Mouse (Mus musculus) heart, postnatal 10 days (tissue): ENCODE data around the gene Zfp36. TPM values are rescaled to one million over a fixed set of nuclear protein-coding genes. Genes with fewer than 3 reads are reported as not detected.
A peak's percentile ranks its signal among the peaks of the same experiment; 100 is the strongest.

Source experiments
- DNase-seq, 2 experiments: peaks; one replicate each; pipeline ENCODE4 v3.0.0; 2021
- intact Hi-C: fragments of 180-260 bp; cut with DNase I; formaldehyde crosslinking; loops from one replicate; pipeline ENCODE4 v1.15.1; 2025
- total RNA-seq, 2 experiments: library from RNA; stranded (reverse); gene quantifications; 2 replicates each; pipeline ENCODE4 v1.2.3; 2021

Zfp36 gene
- total RNA-seq, 2 experiments from 2014 or later: 12.7 to 15.8 TPM

GRCm38 (mm10) chr7:28350155-28350883 lies 29.7 kb downstream of the Zfp36 start, which contains the start of gene Rps16:
Gene Rps16 (plus strand): TSS chr7:28350652.
- peak; percentile 99 to 100 for DNase-seq
- intact Hi-C loops: loop anchor here (1.0 kb wide), 1 partner anchor 20 kb away; no protein-coding TSS in a partner anchor

- intact Hi-C loops: no loop called here
Measured at GRCm38 (mm10) chr7:28348601-28349000, 31.5 kb downstream of the Zfp36 start.

GRCm38 (mm10) chr7:28347746-28348145 lies 32.3 kb downstream of the Zfp36 start:
- intact Hi-C loops: no loop called here
- no peak for DNase-seq

More at GRCm38 (mm10) chr7:28348601-28349000, 31.5 kb downstream of the Zfp36 start:
- DNase-seq: no peak

GRCm38 (mm10) chr7:28344637-28345036 lies 35.4 kb downstream of the Zfp36 start:
- intact Hi-C loops: no loop called here
- peak; percentile 48 to 73 for DNase-seq

GRCm38 (mm10) chr7:28341381-28341780 lies 38.7 kb downstream of the Zfp36 start:
- intact Hi-C loops: no loop called here
- DNase-seq: no peak

GRCm38 (mm10) chr7:28339213-28339917 lies 40.7 kb downstream of the Zfp36 start:
- intact Hi-C loops: no loop called here
- DNase-seq: peak; percentile 69 to 77

GRCm38 (mm10) chr7:28338108-28338998 lies 41.7 kb downstream of the Zfp36 start, which contains the start of gene Supt5:
Gene Supt5 (minus strand): TSS chr7:28338746.
- DNase-seq: peak; percentile 98 to 99
- intact Hi-C loops: no loop called here

GRCm38 (mm10) chr7:28335471-28335870 lies 44.6 kb downstream of the Zfp36 start:
- no peak for DNase-seq
- intact Hi-C loops: no loop called here

- DNase-seq: no peak
- intact Hi-C loops: no loop called here
Measured at GRCm38 (mm10) chr7:28334534-28334933, 45.5 kb downstream of the Zfp36 start.

GRCm38 (mm10) chr7:28328260-28328659 lies 51.8 kb downstream of the Zfp36 start:
- intact Hi-C loops: no loop called here
- no peak for DNase-seq

Other genes starting within 250 kb of the Zfp36 start
- gene Fbl, start 210.5 kb downstream of the Zfp36 start, total RNA-seq: 10 to 100 TPM; 46.8 to 50.0 TPM
- 10 to 100 TPM; 32.2 to 35.6 TPM for gene Dyrk1b, start 200.8 kb downstream of the Zfp36 start, total RNA-seq
- 10 to 100 TPM; 17.1 to 17.2 TPM for gene Eid2, start 112.4 kb downstream of the Zfp36 start, total RNA-seq
- 10 to 100 TPM; 10.9 to 11.1 TPM for gene Eid2b, start 102.5 kb downstream of the Zfp36 start, total RNA-seq
- not detected for gene Selenov, start 89.1 kb downstream of the Zfp36 start, total RNA-seq
- gene Dll3, start 78.0 kb downstream of the Zfp36 start, total RNA-seq: not detected
- gene Timm50, start 68.2 kb downstream of the Zfp36 start, total RNA-seq: 10 to 100 TPM; 54.8 to 58.8 TPM
- gene Supt5, start 41.5 kb downstream of the Zfp36 start, total RNA-seq: 10 to 100 TPM; 60.7 to 61.1 TPM
- gene Rps16, start 29.6 kb downstream of the Zfp36 start, total RNA-seq: 100 to 1,000 TPM; 768 to 852 TPM
- 10 to 100 TPM; 36.0 to 42.3 TPM for gene Plekhg2, start 7.7 kb downstream of the Zfp36 start, total RNA-seq
- gene Med29, start 12.5 kb upstream of the Zfp36 start, total RNA-seq: 10 to 100 TPM; 20.7 to 22.6 TPM
- gene Paf1, start 12.7 kb upstream of the Zfp36 start, total RNA-seq: 10 to 100 TPM; 41.7 to 51.2 TPM
- gene Gmfg, start 57.2 kb upstream of the Zfp36 start, total RNA-seq: 1 to 10 TPM; 7.6 to 8.7 TPM
- 1 to 10 TPM; 2.0 to 2.7 TPM for gene Lrfn1, start 71.7 kb upstream of the Zfp36 start, total RNA-seq
- not detected for gene Ifnl2, start 130.2 kb upstream of the Zfp36 start, total RNA-seq
- not detected for gene Ifnl3, start 142.6 kb upstream of the Zfp36 start, total RNA-seq
- gene Sycn, start 160.6 kb upstream of the Zfp36 start, total RNA-seq: not detected
- not detected for gene Nccrp1, start 167.0 kb upstream of the Zfp36 start, total RNA-seq
- 10 to 100 TPM; 37.7 to 40.4 TPM for gene Samd4b, start 217.9 kb upstream of the Zfp36 start, total RNA-seq
- 10 to 100 TPM; 11.2 to 15.6 TPM for gene Pak4, start 217.9 kb upstream of the Zfp36 start, total RNA-seq